Mouse (Mus musculus): ENCODE data around the gene Dydc2.

Gene Dydc2

DNA sequence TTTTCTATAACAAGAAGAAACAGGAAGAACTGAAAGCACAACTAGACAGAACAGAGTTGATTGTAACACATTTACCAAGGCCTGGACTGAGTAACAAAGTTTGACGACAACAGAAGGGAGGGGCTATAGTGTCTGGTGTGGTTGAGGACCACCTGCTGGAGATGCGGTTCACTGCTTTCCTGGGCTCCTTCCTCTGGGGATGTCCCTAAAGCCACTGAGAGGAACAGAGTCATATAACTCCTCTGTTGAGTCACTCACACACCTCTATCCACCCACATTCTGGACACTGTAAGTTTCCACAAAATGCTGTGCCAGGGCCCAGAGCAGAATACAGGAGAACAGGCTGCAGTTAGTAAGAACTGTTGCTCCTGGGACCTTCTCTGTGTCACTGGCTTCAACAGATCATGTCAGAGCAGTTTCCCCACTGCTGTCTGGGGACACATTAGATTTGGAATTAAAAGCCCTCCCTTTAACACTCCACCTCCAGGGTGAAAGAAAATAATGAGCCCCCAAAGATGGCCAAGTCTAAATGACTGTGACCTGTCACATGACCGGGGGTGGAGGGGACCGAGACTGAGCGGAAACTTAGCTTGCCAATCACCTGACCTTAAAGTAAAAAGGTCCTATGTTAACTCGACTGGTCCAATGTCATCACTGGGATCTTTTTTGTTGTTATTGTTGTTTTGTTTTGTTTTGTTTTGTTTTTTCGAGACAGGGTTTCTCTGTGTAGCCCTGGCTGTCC is 68.9 kb downstream of the Dydc2 start:
- no peak for DNase-seq

All from cerebellum, postnatal 36 days (tissue).